Comparison of ENCODE assay signal across 8 mouse cellular contexts in the genomic region with DNA sequence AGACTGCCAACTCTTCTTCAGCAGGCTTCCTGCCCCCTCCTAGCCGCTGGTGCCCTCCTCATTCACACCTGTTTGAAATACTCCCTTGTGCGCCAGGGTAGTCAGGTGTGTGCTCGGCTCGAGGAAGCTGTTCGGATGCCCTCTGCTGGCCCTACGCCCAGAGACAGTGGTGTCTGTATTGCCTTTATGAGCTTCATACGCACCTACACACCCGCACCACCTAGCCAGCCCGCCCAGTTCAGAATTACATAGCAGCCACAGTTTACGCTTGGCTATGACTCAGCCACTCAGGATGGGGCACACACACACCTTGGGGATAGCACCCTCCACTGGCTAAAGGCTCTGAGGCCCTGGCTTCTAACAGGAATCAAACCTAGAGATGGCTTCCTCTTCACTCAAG. TPM values are rescaled to one million over a fixed set of nuclear protein-coding genes. Genes with fewer than 3 reads are reported as not detected.
DNase-seq lines count a peak whose midpoint lies in the region.

No protein-coding gene starts in this region.

- DNase-seq in adrenal gland, postnatal 14 days: peak; percentile 45
- no peak for DNase-seq in adrenal gland, adult (ENCODE audit: inconsistent age in 2 of 2, low spot score in 1 of 2)
- peak; percentile 23 for DNase-seq in right cerebral cortex, adult 18-20 months
- DNase-seq in right cerebral cortex, postnatal 4 days: no peak
- peak; percentile 66 to 77 for DNase-seq in kidney, postnatal 4 days
- peak; percentile 22 for DNase-seq in retina, postnatal 1 day
- DNase-seq in testis, postnatal 14 days (ENCODE audit: low spot score): no peak
- no peak for DNase-seq in left cerebral cortex, adult 11 months (ENCODE audit: low spot score)

RNA-seq across cellular contexts. Expression of a gene that starts 13.9 kb away (rescaled TPM):
- total RNA-seq in adrenal gland, postnatal 14 days (2021): 144 and 167 TPM in 2 replicates

RNA-seq across cellular contexts. Expression of a gene that starts 43.5 kb away (rescaled TPM):
- total RNA-seq in adrenal gland, postnatal 14 days (2021): 8.7 and 11.0 TPM in 2 replicates

Comparison
In these comparisons a context has a peak if more than half of its experiments do, and no peak if none do; other contexts are left out.
1. DNase-seq: peak in adrenal gland, postnatal 14 days (single experiment), right cerebral cortex, adult 18-20 months (single experiment), kidney, postnatal 4 days (2 of 2) and retina, postnatal 1 day (single experiment); none in adrenal gland, adult (0 of 2), right cerebral cortex, postnatal 4 days (single experiment), testis, postnatal 14 days (single experiment) and left cerebral cortex, adult 11 months (single experiment).